Mouse (Mus musculus): ENCODE measurements around the gene Hist1h1b. TPM values are rescaled to one million over a fixed set of nuclear protein-coding genes. Genes with fewer than 3 reads are reported as not detected.
A peak's percentile ranks its signal among the peaks of the same experiment; 100 is the strongest.
"Not testable (repeated sequence)": the region's sequence is repeated elsewhere in the genome, so short reads cannot be mapped to it uniquely, and the experiment has no call there.

Hist1h1b gene
- 6.5 and 7.8 TPM in 2 replicates for polyA plus RNA-seq (2015; fragmentation: Nextera tagmentation; extraction: Ambion mirVana)

- Histone ChIP-seq H3K9ac (replicated peaks; ENCODE audit: low read depth, low read length) (peak within 1 kb of the TSS; percentile 71), H3K4me1 (replicated peaks; ENCODE audit: control insufficient read depth, insufficient read depth, low read length) (peaks cover 33% of the 10 kb centered on the region), H3K27ac (ENCODE audit: low read length) (peak within 1 kb of the TSS; percentile 87), H3K9me3 (ENCODE audit: control insufficient read depth, low read length) (no peaks in the 10 kb centered on the region), H3K4me3 (replicated peaks; ENCODE audit: low read length) (peak within 1 kb of the TSS; percentile 71), H3K4me2 (ENCODE audit: low read length) (peak within 1 kb of the TSS; percentile 95), H3K27me3 (replicated peaks; ENCODE audit: control insufficient read depth, insufficient read depth, low read length) (no peaks in the 10 kb centered on the region), H3K36me3 (ENCODE audit: control insufficient read depth, insufficient read depth) (no peaks in the 10 kb centered on the region)
- 0 out of 2 replicates have a peak, but pooled peaks have one; percentile 6 for ATAC-seq
- WGBS, result under 1% methylated on average over 44 of the region's 44 CpGs
These were observed at the start of gene Hist1h1b for GRCm38 (mm10) chr13:21779767-21780731. Gene Hist1h1b, minus strand, starts transcription at chr13:21780625.

- H3K27ac ChIP-seq (ENCODE audit: low read length), result no peak overlapping the region
- WGBS, result 85% methylated on average over 3 of the region's 3 CpGs
- no peaks in the 10 kb centered on the region for H3K27me3 ChIP-seq (replicated peaks; ENCODE audit: control insufficient read depth, insufficient read depth, low read length)
- H3K4me2 ChIP-seq (ENCODE audit: low read length), result no peak overlapping the region
- no peaks in the 10 kb centered on the region for H3K36me3 ChIP-seq (ENCODE audit: control insufficient read depth, insufficient read depth)
- no peak overlapping the region for H3K4me3 ChIP-seq (replicated peaks; ENCODE audit: low read length)
- H3K9me3 ChIP-seq (ENCODE audit: control insufficient read depth, low read length), result no peaks in the 10 kb centered on the region
- no peak for ATAC-seq
- H3K4me1 ChIP-seq (replicated peaks; ENCODE audit: control insufficient read depth, insufficient read depth, low read length), result no peaks in the 10 kb centered on the region
- H3K9ac ChIP-seq (replicated peaks; ENCODE audit: low read depth, low read length), result no peak overlapping the region
These were observed 48.1 kb upstream of the Hist1h1b start for GRCm38 (mm10) chr13:21828511-21828910.

GRCm38 (mm10) chr13:21820082-21820890 is 39.9 kb upstream of the Hist1h1b start:
- H3K4me2 ChIP-seq (ENCODE audit: low read length); H3K4me1 ChIP-seq (replicated peaks; ENCODE audit: control insufficient read depth, insufficient read depth, low read length); H3K27ac ChIP-seq (ENCODE audit: low read length); H3K9ac ChIP-seq (replicated peaks; ENCODE audit: low read depth, low read length); H3K27me3 ChIP-seq (replicated peaks; ENCODE audit: control insufficient read depth, insufficient read depth, low read length); H3K4me3 ChIP-seq (replicated peaks; ENCODE audit: low read length); H3K9me3 ChIP-seq (ENCODE audit: control insufficient read depth, low read length); ATAC-seq; H3K36me3 ChIP-seq (ENCODE audit: control insufficient read depth, insufficient read depth): not testable (repeated sequence)
- 54% methylated on average over 7 of the region's 16 CpGs for WGBS

- ATAC-seq, result peak; percentile 24
- Histone ChIP-seq H3K4me3 (replicated peaks; ENCODE audit: low read length) (peak overlapping the region; percentile 21), H3K4me2 (ENCODE audit: low read length) (peak overlapping the region; percentile 41)
- WGBS, result under 1% methylated on average over 11 of the region's 14 CpGs
- H3K27ac ChIP-seq (ENCODE audit: low read length); H3K36me3 ChIP-seq (ENCODE audit: control insufficient read depth, insufficient read depth); H3K9ac ChIP-seq (replicated peaks; ENCODE audit: low read depth, low read length); H3K27me3 ChIP-seq (replicated peaks; ENCODE audit: control insufficient read depth, insufficient read depth, low read length); H3K9me3 ChIP-seq (ENCODE audit: control insufficient read depth, low read length); H3K4me1 ChIP-seq (replicated peaks; ENCODE audit: control insufficient read depth, insufficient read depth, low read length): not testable (repeated sequence)
These were observed 31.7 kb upstream of the Hist1h1b start for GRCm38 (mm10) chr13:21812092-21812491.

- H3K4me3 ChIP-seq (replicated peaks; ENCODE audit: low read length), result peak within 1 kb of the TSS; percentile 21
- H3K36me3 ChIP-seq (ENCODE audit: control insufficient read depth, insufficient read depth); H3K9me3 ChIP-seq (ENCODE audit: control insufficient read depth, low read length); H3K4me1 ChIP-seq (replicated peaks; ENCODE audit: control insufficient read depth, insufficient read depth, low read length); H3K27me3 ChIP-seq (replicated peaks; ENCODE audit: control insufficient read depth, insufficient read depth, low read length); H3K27ac ChIP-seq (ENCODE audit: low read length); H3K9ac ChIP-seq (replicated peaks; ENCODE audit: low read depth, low read length): not testable (repeated sequence)
- peak; percentile 60 for ATAC-seq
- H3K4me2 ChIP-seq (ENCODE audit: low read length), result peak within 1 kb of the TSS; percentile 41
- no CpG with 5 or more reads among the region's 24 CpGs for WGBS
These were observed 31.1 kb upstream of the Hist1h1b start, which contains the start of gene Hist1h4m for GRCm38 (mm10) chr13:21811539-21811938. Gene Hist1h4m, plus strand, starts transcription at chr13:21811746.

- peak; percentile 9; the same call in 1 of the 2 replicates for ATAC-seq
- no CpG with 5 or more reads among the region's 8 CpGs for WGBS
These were observed 30.6 kb upstream of the Hist1h1b start for GRCm38 (mm10) chr13:21811074-21811473.

GRCm38 (mm10) chr13:21810073-21810472 is 29.6 kb upstream of the Hist1h1b start, which contains the start of the genes Hist1h2bq and Hist1h2ao:
Gene Hist1h2bq, minus strand, starts transcription at chr13:21810197.
Gene Hist1h2ao, plus strand, starts transcription at chr13:21810465.
- H3K4me2 ChIP-seq (ENCODE audit: low read length); H3K9ac ChIP-seq (replicated peaks; ENCODE audit: low read depth, low read length); H3K4me3 ChIP-seq (replicated peaks; ENCODE audit: low read length); H3K27me3 ChIP-seq (replicated peaks; ENCODE audit: control insufficient read depth, insufficient read depth, low read length); H3K4me1 ChIP-seq (replicated peaks; ENCODE audit: control insufficient read depth, insufficient read depth, low read length); H3K36me3 ChIP-seq (ENCODE audit: control insufficient read depth, insufficient read depth); H3K27ac ChIP-seq (ENCODE audit: low read length); H3K9me3 ChIP-seq (ENCODE audit: control insufficient read depth, low read length): not testable (repeated sequence)
- no CpG with 5 or more reads among the region's 23 CpGs for WGBS
- peak; percentile 97 for ATAC-seq

More at GRCm38 (mm10) chr13:21811074-21811473, 30.6 kb upstream of the Hist1h1b start:
- H3K4me1 ChIP-seq (replicated peaks; ENCODE audit: control insufficient read depth, insufficient read depth, low read length); H3K9me3 ChIP-seq (ENCODE audit: control insufficient read depth, low read length); H3K9ac ChIP-seq (replicated peaks; ENCODE audit: low read depth, low read length); H3K4me2 ChIP-seq (ENCODE audit: low read length); H3K36me3 ChIP-seq (ENCODE audit: control insufficient read depth, insufficient read depth); H3K27me3 ChIP-seq (replicated peaks; ENCODE audit: control insufficient read depth, insufficient read depth, low read length); H3K4me3 ChIP-seq (replicated peaks; ENCODE audit: low read length); H3K27ac ChIP-seq (ENCODE audit: low read length): not testable (repeated sequence)

- not testable (repeated sequence) for H3K27me3 ChIP-seq (replicated peaks; ENCODE audit: control insufficient read depth, insufficient read depth, low read length); H3K4me3 ChIP-seq (replicated peaks; ENCODE audit: low read length); H3K9me3 ChIP-seq (ENCODE audit: control insufficient read depth, low read length); H3K4me2 ChIP-seq (ENCODE audit: low read length); H3K9ac ChIP-seq (replicated peaks; ENCODE audit: low read depth, low read length); H3K4me1 ChIP-seq (replicated peaks; ENCODE audit: control insufficient read depth, insufficient read depth, low read length); H3K27ac ChIP-seq (ENCODE audit: low read length); H3K36me3 ChIP-seq (ENCODE audit: control insufficient read depth, insufficient read depth)
- peak; percentile 73 for ATAC-seq
- no CpG with 5 or more reads among the region's 4 CpGs for WGBS
These were observed 22.6 kb upstream of the Hist1h1b start for GRCm38 (mm10) chr13:21803058-21803457.

GRCm38 (mm10) chr13:21797163-21797562 is 16.7 kb upstream of the Hist1h1b start:
- H3K27me3 ChIP-seq (replicated peaks; ENCODE audit: control insufficient read depth, insufficient read depth, low read length); H3K9ac ChIP-seq (replicated peaks; ENCODE audit: low read depth, low read length); H3K4me1 ChIP-seq (replicated peaks; ENCODE audit: control insufficient read depth, insufficient read depth, low read length); H3K27ac ChIP-seq (ENCODE audit: low read length); H3K9me3 ChIP-seq (ENCODE audit: control insufficient read depth, low read length); H3K36me3 ChIP-seq (ENCODE audit: control insufficient read depth, insufficient read depth); H3K4me2 ChIP-seq (ENCODE audit: low read length); ATAC-seq; H3K4me3 ChIP-seq (replicated peaks; ENCODE audit: low read length): not testable (repeated sequence)
